Mouse (Mus musculus): ENCODE measurements around the gene Vmn1r5. TPM values are rescaled to one million over a fixed set of nuclear protein-coding genes. Genes with fewer than 3 reads are reported as not detected.

Vmn1r5 gene
- not detected in 2 replicates for total RNA-seq (2014; rRNA removed)
- polyA plus RNA-seq (2015; fragmentation: Nextera tagmentation; extraction: Ambion mirVana): not detected in 2 replicates

DNA sequence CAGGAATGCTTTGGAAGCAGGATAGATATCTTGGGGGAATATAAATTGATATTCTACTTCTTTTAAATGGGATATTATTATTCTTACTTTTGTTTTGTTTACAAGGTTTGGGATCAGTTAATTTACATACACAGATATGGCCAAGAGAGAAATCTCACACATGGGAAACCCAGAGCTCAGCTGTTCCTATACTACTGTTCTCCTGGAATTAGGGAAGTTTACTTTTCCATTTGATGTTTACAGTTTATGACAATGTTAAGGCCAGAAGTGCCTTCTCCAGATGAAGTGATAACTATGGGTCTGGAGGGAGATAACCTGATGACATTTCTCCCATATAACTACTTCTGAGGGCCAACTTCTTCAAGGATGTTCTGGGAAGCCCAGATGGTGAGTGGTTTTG lies at the start of gene Vmn1r5:
Gene Vmn1r5, plus strand, starts transcription at position 301 of the 400 bp plus-strand sequence.
- H3K9me3 ChIP-seq (ENCODE audit: low read length): no peaks in the 10 kb centered on the region
- H3K4me2 ChIP-seq (ENCODE audit: low read depth): no peak within 1 kb of the TSS
- no peaks in the 10 kb centered on the region for H3K36me3 ChIP-seq (ENCODE audit: insufficient read depth)
- no peak within 1 kb of the TSS for H3K9ac ChIP-seq
- no peak within 1 kb of the TSS for H3K4me3 ChIP-seq (ENCODE audit: low read depth, low read length)
- H3K27ac ChIP-seq (ENCODE audit: low read depth, low read length): no peak within 1 kb of the TSS
- no peaks in the 10 kb centered on the region for H3K4me1 ChIP-seq (ENCODE audit: insufficient read depth)
- H3K27me3 ChIP-seq (ENCODE audit: insufficient read depth, low read length): no peaks in the 10 kb centered on the region
- DNase-seq (no peak), ATAC-seq (no peak)
- no peak for TF ChIP-seq CTCF (IDR thresholded peaks at IDR 0.05; ENCODE audit: low read depth)

DNA sequence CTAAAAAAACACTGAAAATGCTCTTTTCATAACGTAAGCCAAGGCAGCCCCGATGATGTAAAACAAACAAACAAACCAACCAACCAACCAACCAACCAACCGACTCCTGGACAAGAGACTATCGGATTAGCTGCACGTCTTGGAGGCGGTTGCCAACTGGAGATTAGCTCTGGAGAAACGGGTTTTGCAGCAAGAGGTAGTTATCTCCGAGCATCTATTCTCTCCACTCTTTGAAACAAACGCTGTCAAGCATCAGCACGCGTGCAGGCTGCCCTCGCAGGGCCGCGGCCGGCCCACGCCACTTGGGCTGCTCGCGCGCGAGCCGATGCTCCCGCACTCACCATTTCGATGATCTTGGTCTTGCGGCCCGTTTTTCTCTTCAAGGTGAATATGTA lies 46.7 kb upstream of the Vmn1r5 start:
- H3K27ac ChIP-seq (ENCODE audit: low read depth, low read length): peak overlapping the region; percentile 91
- whole genome bisulfite sequencing: under 1% methylated on average over 25 of the region's 25 CpGs
- H3K9me3 ChIP-seq (ENCODE audit: low read length): no peaks in the 10 kb centered on the region
- no peak for DNase-seq
- ATAC-seq: no peak
- H3K9ac ChIP-seq: peak overlapping the region; percentile 88
- TF ChIP-seq CTCF (IDR thresholded peaks at IDR 0.05; ENCODE audit: low read depth): no peak
- H3K4me1 ChIP-seq (ENCODE audit: insufficient read depth): peaks cover 13% of the 10 kb centered on the region; the same call in 1 of the 2 replicates
- no peaks in the 10 kb centered on the region for H3K27me3 ChIP-seq (ENCODE audit: insufficient read depth, low read length)
- H3K4me2 ChIP-seq (ENCODE audit: low read depth): peak overlapping the region; percentile 61
- H3K4me3 ChIP-seq (ENCODE audit: low read depth, low read length): peak overlapping the region; percentile 88
- H3K36me3 ChIP-seq (ENCODE audit: insufficient read depth): no peaks in the 10 kb centered on the region

DNA sequence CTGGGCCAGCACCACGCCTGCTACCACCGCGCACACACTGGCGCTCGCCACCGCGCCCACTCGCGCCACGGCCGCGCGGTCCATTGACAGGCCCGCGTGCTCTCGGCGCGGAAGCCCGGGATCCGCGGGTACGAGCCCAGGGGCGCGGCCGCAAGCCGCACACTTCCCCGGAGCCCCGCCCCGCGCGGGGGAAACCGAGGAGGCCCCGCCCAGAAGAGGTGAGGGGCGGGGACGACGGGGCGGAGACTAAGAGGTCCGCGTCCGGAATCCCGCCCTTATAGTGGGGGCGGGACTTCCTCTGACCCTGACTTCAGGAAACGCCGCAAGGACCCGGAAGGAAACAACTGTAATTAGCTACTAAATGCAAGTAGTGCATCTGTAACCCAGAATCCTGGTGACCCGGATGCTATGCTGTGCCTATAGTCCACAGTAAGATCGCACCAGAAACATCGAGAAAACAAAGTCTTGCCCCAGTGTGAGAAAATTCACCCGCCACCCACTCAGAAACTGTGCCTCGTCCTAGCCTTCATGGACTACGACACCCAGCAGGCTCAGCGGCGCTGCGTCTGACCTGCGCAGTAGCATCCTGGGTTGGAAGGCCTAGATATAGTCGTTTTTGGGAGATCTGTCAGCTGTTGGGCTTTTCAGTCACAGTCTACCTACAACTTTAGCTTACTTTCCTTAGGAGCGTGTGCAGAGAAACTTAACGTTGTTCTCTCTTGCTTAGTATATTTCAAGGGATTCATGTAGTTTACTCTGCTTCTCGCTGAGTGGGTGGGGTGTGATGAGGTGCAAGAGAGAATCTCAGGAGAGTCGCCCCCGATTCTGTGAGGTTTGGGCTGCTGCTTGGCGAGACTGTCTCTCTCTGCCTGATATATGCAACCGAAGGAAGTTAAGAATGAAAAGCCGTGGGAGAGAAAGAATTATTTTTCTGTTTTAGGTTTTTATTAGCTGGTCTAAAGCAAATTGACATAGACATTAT lies 46.1 kb upstream of the Vmn1r5 start, which contains the start of the genes Nt5c3 and Vmn1r4:
Gene Nt5c3, minus strand, starts transcription at position 207 of the 982 bp plus-strand sequence.
Gene Vmn1r4, plus strand, starts transcription at position 290 of the 982 bp plus-strand sequence.
- ATAC-seq (peak; percentile 96), DNase-seq (peak; percentile 97)
- peaks cover 13% of the 10 kb centered on the region; the same call in 1 of the 2 replicates for H3K4me1 ChIP-seq (ENCODE audit: insufficient read depth)
- 3% methylated on average over 64 of the region's 64 CpGs for WGBS
- H3K36me3 ChIP-seq (ENCODE audit: insufficient read depth): no peaks in the 10 kb centered on the region
- H3K4me2 ChIP-seq (ENCODE audit: low read depth): peak within 1 kb of the TSS; percentile 61
- 0 out of 2 replicates have a peak, but pooled peaks have one; percentile 9 for TF ChIP-seq CTCF (IDR thresholded peaks at IDR 0.05; ENCODE audit: low read depth)
- peak within 1 kb of the TSS; percentile 88 for H3K9ac ChIP-seq
- peak within 1 kb of the TSS; percentile 88 for H3K4me3 ChIP-seq (ENCODE audit: low read depth, low read length)
- H3K9me3 ChIP-seq (ENCODE audit: low read length): no peaks in the 10 kb centered on the region
- H3K27ac ChIP-seq (ENCODE audit: low read depth, low read length): peak within 1 kb of the TSS; percentile 91
- no peaks in the 10 kb centered on the region for H3K27me3 ChIP-seq (ENCODE audit: insufficient read depth, low read length)

DNA sequence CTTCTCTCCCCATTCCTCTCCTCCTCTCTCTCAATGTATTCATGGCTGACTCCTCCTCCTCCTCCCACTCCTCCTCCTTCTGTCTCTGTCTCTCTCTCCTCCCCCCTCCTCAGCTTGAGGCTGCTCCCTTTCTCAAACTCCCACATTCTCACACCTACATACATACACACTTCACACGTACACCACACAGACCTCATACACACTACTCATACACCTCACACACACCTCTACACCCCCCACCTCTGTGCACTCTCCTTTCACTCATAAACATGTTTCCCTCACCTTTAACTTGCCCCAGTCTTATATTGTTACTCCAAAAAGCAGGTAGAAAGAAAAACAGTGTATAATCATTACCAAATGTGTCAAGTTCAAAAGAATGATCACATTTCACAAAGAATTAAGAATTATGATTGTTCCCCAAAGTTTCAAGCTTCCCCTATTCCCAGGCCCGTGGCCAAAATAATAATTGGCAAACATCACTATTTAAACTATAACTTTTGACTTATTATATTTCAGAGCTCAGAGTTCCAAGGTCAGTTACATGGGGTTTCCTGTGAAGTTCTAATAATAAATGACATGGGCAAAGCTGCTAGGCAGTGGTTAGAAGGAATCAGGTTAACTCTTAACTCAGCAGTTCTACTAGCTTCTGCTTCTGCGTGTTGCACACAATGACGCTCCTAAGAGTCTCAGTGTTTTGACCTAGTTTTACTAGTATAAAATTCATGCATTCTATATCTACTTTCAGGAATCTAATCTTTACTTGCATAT lies 38.2 kb upstream of the Vmn1r5 start:
- no peaks in the 10 kb centered on the region for H3K36me3 ChIP-seq (ENCODE audit: insufficient read depth)
- no peak overlapping the region for H3K4me2 ChIP-seq (ENCODE audit: low read depth)
- DNase-seq: no peak
- ATAC-seq: no peak
- H3K9ac ChIP-seq: no peak overlapping the region
- no peak overlapping the region for H3K4me3 ChIP-seq (ENCODE audit: low read depth, low read length)
- no peaks in the 10 kb centered on the region for H3K9me3 ChIP-seq (ENCODE audit: low read length)
- no peak overlapping the region for H3K27ac ChIP-seq (ENCODE audit: low read depth, low read length)
- H3K4me1 ChIP-seq (ENCODE audit: insufficient read depth): no peaks in the 10 kb centered on the region
- H3K27me3 ChIP-seq (ENCODE audit: insufficient read depth, low read length): no peaks in the 10 kb centered on the region
- 80% methylated on average over 4 of the region's 4 CpGs for WGBS
- TF ChIP-seq CTCF (IDR thresholded peaks at IDR 0.05; ENCODE audit: low read depth): no peak

DNA sequence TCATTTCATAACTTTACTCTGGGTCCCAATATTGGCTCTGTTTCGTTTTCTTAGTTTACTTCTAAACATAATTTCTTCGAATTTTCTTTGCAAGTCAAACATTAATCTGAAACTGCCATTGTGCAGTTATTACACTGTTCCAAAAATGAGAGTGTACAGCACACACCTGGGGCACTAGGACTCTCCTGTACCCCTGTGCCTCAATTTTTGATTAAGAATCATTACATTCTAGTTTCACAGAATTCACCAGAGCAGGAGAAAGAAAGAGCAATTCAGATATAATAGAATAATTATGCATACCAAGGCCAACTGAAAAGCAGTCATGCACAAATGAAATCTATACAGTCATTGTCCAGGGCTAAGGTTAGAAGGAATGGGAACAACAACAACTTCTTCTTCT lies 37.6 kb upstream of the Vmn1r5 start:
- Histone ChIP-seq H3K4me2 (ENCODE audit: low read depth) (no peak overlapping the region), H3K9ac (no peak overlapping the region), H3K4me1 (ENCODE audit: insufficient read depth) (no peaks in the 10 kb centered on the region), H3K36me3 (ENCODE audit: insufficient read depth) (no peaks in the 10 kb centered on the region), H3K4me3 (ENCODE audit: low read depth, low read length) (no peak overlapping the region), H3K27me3 (ENCODE audit: insufficient read depth, low read length) (no peaks in the 10 kb centered on the region), H3K9me3 (ENCODE audit: low read length) (no peaks in the 10 kb centered on the region), H3K27ac (ENCODE audit: low read depth, low read length) (no peak overlapping the region)
- DNase-seq (no peak), ATAC-seq (no peak)
- WGBS: 74% methylated on average over 2 of the region's 2 CpGs
- TF ChIP-seq CTCF (IDR thresholded peaks at IDR 0.05; ENCODE audit: low read depth): no peak

DNA sequence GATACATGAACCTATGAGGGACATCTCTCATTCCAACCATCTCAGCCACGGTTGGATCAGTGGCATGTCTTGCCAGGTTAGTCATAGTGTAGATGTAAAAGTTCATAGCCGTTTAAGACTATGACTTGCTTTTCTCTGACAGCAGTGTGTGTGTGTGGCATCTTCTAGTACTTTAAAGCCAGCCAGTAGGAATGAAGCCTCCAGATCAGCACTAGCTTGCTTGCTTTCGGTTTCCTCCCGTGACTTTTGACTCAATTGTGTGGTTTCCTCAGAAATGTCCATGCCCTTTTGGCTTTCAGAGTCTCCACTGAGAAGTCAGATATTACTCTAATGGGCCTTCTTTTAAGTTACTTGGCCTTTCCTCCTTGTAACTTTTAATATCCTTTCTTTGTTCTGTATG lies 35.7 kb upstream of the Vmn1r5 start:
- H3K9me3 ChIP-seq (ENCODE audit: low read length): no peaks in the 10 kb centered on the region
- H3K27ac ChIP-seq (ENCODE audit: low read depth, low read length): no peak overlapping the region
- 87% methylated on average over 4 of the region's 4 CpGs for WGBS

More for the DNA sequence above, 35.7 kb upstream of the Vmn1r5 start:
- no peak for ATAC-seq
- Histone ChIP-seq H3K27me3 (ENCODE audit: insufficient read depth, low read length) (no peaks in the 10 kb centered on the region), H3K4me1 (ENCODE audit: insufficient read depth) (no peaks in the 10 kb centered on the region), H3K4me2 (ENCODE audit: low read depth) (no peak overlapping the region), H3K36me3 (ENCODE audit: insufficient read depth) (no peaks in the 10 kb centered on the region), H3K9ac (no peak overlapping the region), H3K4me3 (ENCODE audit: low read depth, low read length) (no peak overlapping the region)
- TF ChIP-seq CTCF (IDR thresholded peaks at IDR 0.05; ENCODE audit: low read depth): no peak
- DNase-seq: no peak

Data from forebrain, postnatal 0 days (tissue).